Mouse (Mus musculus): Measurements from ENCODE around the gene Tlcd2. TPM values are rescaled to one million over a fixed set of nuclear protein-coding genes. Genes with fewer than 3 reads are reported as not detected.

Gene Tlcd2
- total RNA-seq, 2 experiments from 2014 or later: 5.4 to 7.1 TPM

DNA sequence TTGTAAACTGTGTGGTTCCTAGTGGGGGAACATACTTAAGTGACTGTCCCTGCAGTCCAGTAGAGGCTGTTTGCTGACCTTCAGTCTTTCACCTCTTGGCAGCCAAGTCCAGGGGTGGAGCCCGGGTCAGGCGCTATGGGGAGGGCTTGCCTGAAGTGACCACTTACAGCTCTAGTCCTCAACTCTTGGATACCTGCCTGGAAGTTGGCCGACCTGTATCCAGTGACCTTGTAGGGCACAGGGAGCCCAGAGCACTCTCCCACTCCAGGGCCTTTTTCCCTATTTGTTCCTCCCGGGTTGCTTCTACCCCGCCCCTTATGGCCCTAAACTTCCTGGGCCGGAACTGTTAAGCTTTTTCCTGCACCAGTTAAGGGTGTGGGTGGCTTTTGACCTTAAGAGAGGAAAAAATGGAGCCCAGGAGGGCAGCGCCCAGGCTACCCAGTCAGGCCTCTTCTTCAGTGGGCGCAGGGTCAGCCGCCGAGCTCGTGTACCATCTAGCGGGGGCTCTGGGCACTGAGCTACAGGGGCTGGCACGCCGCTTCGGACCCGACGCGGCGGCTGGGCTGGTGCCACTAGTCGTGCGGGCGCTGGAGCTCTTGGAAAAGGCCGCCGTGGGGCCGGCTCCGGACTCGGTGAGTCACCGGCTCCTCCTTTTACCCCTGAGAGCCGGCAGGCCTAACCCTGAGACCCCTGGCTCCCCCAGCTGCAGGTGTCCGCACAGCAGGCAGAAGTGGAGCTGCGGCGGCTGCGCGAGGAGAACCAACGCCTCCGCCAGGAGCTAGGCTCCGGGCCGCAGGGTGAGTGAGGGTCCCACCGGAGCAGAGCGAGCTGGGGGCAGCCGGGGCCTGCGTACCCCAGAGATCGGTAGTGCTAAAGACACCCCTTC, 48.5 kb downstream of the Tlcd2 start, which contains the start of gene Rilp:
Rilp (plus strand) TSS at position 354 of the 886 bp plus-strand sequence.
- intact Hi-C loops (cut with DNase I): loop anchor here (2.0 to 5.0 kb wide), 2 partner anchors 47 to 108 kb away; no protein-coding TSS in a partner anchor
- peak; percentile 68 to 77 for DNase-seq

- DNase-seq: peak; percentile 96 to 97
- intact Hi-C loops (cut with DNase I): loop anchor here (2.0 to 5.0 kb wide), 2 partner anchors 48 to 108 kb away; no protein-coding TSS in a partner anchor
These were observed 49.1 kb downstream of the Tlcd2 start for GRCm38 (mm10) chr11:75510627-75510993.

DNA sequence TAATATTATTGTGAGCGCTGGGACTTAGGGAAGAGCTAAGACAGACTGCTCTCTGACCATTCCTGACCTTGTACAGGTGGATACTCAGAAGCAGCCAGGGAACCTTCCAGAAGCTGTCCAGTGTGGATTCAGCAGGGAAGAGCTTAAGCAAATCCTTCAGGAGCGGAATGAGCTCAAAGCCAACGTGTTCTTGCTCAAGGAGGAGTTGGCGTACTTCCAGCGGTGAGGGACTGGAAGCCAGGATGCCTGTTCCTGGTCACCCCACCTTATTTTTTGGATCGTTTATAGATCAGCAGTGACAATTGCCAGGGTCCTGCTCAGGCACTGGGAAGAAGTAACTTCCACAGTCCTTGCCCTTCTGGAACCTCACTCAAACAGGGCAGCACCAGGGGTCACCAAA, 49.7 kb downstream of the Tlcd2 start:
- intact Hi-C loops (cut with DNase I): loop anchor here (2.0 to 5.0 kb wide), 2 partner anchors 48 to 109 kb away; no protein-coding TSS in a partner anchor
- peak; percentile 63 to 66 for DNase-seq

DNA sequence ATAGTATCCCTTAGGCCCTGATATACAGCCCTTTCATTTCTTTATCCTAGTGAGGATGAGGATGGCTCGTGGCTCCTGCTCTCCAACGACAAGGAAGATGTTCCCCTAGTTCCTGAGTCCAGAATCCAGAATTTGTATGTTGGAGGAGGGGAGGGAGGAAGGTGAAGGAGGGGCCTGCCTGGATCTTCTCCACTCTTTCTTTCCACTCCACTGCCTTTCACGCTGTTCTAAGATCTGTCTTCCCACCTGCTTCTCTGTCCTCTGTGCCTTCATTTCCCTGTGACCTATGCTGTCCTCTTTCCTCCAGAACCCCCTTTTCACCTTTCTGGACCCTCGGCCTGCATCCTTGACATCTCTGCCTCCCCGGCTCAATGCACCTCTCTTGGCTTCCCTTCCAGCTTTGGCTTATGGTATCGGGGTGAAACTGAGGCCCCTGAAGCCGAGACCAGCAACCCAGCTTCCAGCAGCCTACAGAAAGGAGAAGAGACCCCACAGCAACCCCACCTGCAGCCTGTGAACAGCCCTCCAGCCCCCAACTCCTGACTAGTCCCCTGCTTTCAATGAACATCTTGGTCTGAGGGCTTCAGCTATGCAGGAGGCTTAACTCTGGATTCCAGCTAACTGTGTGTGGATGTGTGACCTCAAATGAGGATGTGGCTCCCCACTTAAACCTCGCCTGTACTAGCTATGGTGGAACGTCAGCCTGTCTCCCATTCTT, 50.9 kb downstream of the Tlcd2 start:
- DNase-seq: no peak
- intact Hi-C loops (cut with DNase I): loop anchor here (5.0 kb wide), 1 partner anchor 110 kb away; no protein-coding TSS in a partner anchor

DNA sequence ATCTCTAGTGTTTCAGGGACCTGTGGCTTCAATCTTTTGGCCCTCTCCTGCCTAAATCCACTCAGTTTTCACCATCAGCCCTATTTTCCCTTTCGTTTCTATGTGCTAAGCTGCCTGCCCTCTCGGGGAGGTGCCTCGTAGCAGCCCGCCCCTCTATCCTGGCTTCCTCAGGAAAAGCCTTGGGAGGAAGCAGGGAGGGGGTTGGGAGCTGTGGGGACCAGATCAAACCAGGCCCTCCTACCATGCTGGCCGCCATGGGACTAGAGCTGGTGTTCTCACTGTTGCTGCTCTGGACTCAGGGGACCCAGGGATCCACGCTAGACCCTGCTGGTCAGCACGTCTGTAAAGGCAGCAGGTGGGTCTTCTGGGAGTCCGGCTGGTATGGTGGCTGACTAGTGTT, 51.8 kb downstream of the Tlcd2 start, which contains the start of gene Scarf1:
Scarf1 (plus strand) TSS at position 205 of the 400 bp plus-strand sequence.
- intact Hi-C loops (cut with DNase I): loop anchor here (5.0 kb wide), 1 partner anchor 111 kb away; no protein-coding TSS in a partner anchor
- peak; percentile 59 to 69 for DNase-seq

DNA sequence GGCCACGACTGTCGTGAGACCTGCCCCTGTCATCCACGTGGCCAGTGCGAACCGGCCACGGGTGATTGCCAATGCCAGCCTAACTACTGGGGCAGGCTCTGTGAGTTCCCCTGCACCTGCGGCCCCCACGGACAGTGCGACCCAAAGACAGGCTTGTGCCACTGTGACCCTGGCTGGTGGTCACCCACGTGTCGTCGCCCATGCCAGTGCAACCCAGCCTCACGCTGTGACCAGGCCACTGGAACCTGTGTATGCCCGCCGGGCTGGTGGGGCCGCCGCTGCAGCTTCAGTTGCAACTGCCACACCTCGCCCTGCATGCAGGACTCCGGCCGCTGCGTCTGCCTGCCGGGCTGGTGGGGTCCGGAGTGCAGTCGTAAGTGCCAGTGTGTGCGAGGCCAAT, 53.7 kb downstream of the Tlcd2 start:
- DNase-seq: no peak
- intact Hi-C loops (cut with DNase I): no loop called here

DNA sequence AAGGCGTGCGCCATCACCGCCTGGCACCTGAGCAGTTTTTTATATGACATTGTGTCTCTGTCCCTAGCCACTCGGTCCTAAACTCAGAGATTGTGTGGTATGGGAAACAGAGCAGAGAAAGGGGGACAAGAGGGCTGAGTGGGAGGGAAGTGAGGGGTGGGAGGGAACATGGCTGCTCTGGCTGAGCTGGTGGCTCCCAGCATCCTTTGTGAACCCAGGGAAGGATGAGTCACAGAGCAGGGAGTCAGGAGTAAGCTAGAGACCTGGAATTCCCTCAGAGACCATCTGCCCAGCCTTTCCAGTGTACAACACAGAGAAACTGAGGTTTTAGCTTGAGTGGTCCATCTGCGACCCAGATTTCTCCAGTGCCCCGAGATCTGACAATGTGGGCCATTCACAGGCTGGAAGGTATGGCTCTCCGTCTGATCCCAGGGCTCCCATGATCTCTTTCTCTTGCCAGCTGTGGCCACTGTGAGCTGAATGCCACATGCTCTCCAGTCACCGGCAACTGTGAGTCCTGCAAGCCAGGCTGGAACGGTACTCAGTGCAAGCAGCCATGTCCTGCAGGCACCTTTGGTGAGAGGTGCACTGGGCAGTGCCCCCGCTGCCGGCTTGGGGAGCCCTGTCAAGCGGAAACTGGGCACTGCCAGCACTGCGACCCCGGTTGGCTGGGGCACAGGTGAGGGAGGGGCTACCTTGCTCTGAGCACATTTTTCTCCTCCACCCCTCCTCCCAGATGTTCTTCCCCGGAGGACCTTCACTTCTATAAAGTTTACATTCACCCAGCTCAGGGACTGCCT, 58.5 kb downstream of the Tlcd2 start:
- intact Hi-C loops (cut with DNase I): no loop called here

More for the DNA sequence above, 58.5 kb downstream of the Tlcd2 start:
- no peak for DNase-seq

Small RNA genes within 50 kb of the gene (microRNA-seq; reads per million reads assigned to microRNA genes)
- gene Mir22 (ENCODE audit: borderline number of aligned reads in 2 of 2): 22,178 to 32,912 reads per million in 2 experiments

Other genes with a start within 250 kb of the Tlcd2 start
- gene Rpa1, start 113.4 kb upstream of the Tlcd2 start, total RNA-seq (2021): 10 to 100 TPM; 55.1 to 63.8 TPM
- gene Smyd4, start 113.3 kb upstream of the Tlcd2 start, total RNA-seq (2021): 1 to 10 TPM; 4.4 to 7.5 TPM
- 10 to 100 TPM; 25.4 to 26.1 TPM for gene Serpinf1, start 39.0 kb upstream of the Tlcd2 start, total RNA-seq (2021)
- not detected for gene Serpinf2, start 22.1 kb upstream of the Tlcd2 start, total RNA-seq (2021)
- 10 to 100 TPM in 1 of 2 experiments, 1 to 10 TPM in 1; 8.7 to 10.4 TPM for gene Wdr81, start 7.0 kb upstream of the Tlcd2 start, total RNA-seq (2021)
- 10 to 100 TPM; 82.9 to 92.8 TPM for gene Prpf8, start 25.1 kb downstream of the Tlcd2 start, total RNA-seq (2021)
- gene Rilp, start 48.4 kb downstream of the Tlcd2 start, total RNA-seq (2021): 10 to 100 TPM; 51.4 to 52.3 TPM
- gene Scarf1, start 51.8 kb downstream of the Tlcd2 start, total RNA-seq (2021): 10 to 100 TPM in 1 of 2 experiments, 1 to 10 TPM in 1; 9.1 to 10.3 TPM
- gene Slc43a2, start 70.0 kb downstream of the Tlcd2 start, total RNA-seq (2021): 10 to 100 TPM; 17.7 to 22.2 TPM
- 100 to 1,000 TPM; 103 to 112 TPM for gene Pitpna, start 126.4 kb downstream of the Tlcd2 start, total RNA-seq (2021)
- gene Inpp5k, start 169.3 kb downstream of the Tlcd2 start, total RNA-seq (2021): 10 to 100 TPM; 32.7 to 33.5 TPM
- 100 to 1,000 TPM; 110 to 122 TPM for gene Myo1c, start 188.8 kb downstream of the Tlcd2 start, total RNA-seq (2021)
- 10 to 100 TPM; 78.4 to 84.2 TPM for gene Crk, start 217.5 kb downstream of the Tlcd2 start, total RNA-seq (2021)